Mouse (Mus musculus) E14TG2a.4 (cell line): ENCODE data around the gene Zfp341.

Experiments
- CTCF ChIP-seq: conservative IDR thresholded peaks from 2 replicates; pipeline ENCODE4 v1.5.1; 2014; ENCODE audit warnings: low read length
- NANOG ChIP-seq: IDR thresholded peaks from 2 replicates; pipeline ENCODE4 v1.6.1; 2014; ENCODE audit warnings: borderline replicate concordance, low read length, mixed read lengths
- POU5F1 ChIP-seq: IDR thresholded peaks from 2 replicates; pipeline ENCODE4 v1.6.1; 2014; ENCODE audit warnings: low read length, borderline replicate concordance

GRCm38 (mm10) chr2:154670106-154670505 is 57.0 kb downstream of the Zfp341 start:
- TF ChIP-seq CTCF (no peak), NANOG (no peak), POU5F1 (no peak)
